Mouse (Mus musculus): ENCODE results near the gene Akr1d1. TPM values are rescaled to one million over a fixed set of nuclear protein-coding genes. Genes with fewer than 3 reads are reported as not detected.

Gene Akr1d1
- polyA plus RNA-seq, 1 experiment from 2014 or later: not detected

DNA sequence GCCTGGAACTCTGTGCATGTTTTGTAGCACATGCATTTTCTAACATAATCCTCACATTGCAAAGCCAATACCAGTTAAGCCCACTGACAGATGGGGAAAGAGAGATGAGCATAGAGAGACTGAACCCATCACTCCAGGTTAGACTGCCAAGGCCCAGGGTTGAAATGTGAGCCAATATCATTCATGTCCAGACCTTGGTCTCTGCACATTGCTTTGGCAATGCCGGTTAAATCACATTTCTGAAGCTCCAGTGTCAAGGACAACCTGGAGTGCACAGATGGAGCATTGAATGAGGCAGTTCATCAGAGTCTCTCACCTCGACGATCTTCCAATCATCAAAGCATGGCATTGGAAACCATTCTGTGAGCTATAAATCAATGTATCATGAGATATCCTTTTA lies 2.1 kb downstream of the Akr1d1 start:
- H3K27me3 ChIP-seq: no peaks in the 10 kb centered on the region
- H3K4me1 ChIP-seq: no peaks in the 10 kb centered on the region
- no peak overlapping the region for H3K27ac ChIP-seq (replicated peaks)
- WGBS: 87% methylated on average over 3 of the region's 3 CpGs
- H3K9me3 ChIP-seq: no peaks in the 10 kb centered on the region
- no peak overlapping the region for H3K4me3 ChIP-seq
- no peak for ATAC-seq (ENCODE audit: low FRiP score, low read depth)
- no peak overlapping the region for H3K4me2 ChIP-seq (replicated peaks)
- no peaks in the 10 kb centered on the region for H3K36me3 ChIP-seq
- H3K9ac ChIP-seq (replicated peaks): no peak overlapping the region

DNA sequence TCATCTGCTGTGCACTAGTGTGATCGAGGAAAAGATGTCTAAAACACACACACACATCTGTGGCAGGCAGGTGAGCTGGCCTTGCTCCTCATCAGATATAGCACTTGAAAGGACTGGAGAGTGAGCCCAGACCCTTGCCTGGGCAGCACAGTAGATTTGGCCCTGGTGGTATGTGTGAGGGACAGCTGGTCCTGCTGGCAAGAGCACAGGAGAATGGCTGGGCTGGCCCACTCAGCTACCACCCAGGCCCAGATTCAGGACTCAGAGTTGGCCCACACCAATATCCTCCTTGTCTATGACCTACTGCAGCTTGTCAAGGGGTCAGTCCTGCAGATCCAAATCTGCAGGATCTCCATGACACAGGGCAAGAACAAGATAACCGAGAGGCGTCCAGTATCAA lies 6.9 kb downstream of the Akr1d1 start:
- WGBS: 91% methylated on average over 3 of the region's 3 CpGs
- no peaks in the 10 kb centered on the region for H3K9me3 ChIP-seq
- no peaks in the 10 kb centered on the region for H3K4me1 ChIP-seq
- no peak overlapping the region for H3K4me2 ChIP-seq (replicated peaks)
- H3K9ac ChIP-seq (replicated peaks): no peak overlapping the region
- no peak for ATAC-seq (ENCODE audit: low FRiP score, low read depth)
- H3K4me3 ChIP-seq: no peak overlapping the region
- no peak overlapping the region for H3K27ac ChIP-seq (replicated peaks)
- no peaks in the 10 kb centered on the region for H3K27me3 ChIP-seq
- no peaks in the 10 kb centered on the region for H3K36me3 ChIP-seq

DNA sequence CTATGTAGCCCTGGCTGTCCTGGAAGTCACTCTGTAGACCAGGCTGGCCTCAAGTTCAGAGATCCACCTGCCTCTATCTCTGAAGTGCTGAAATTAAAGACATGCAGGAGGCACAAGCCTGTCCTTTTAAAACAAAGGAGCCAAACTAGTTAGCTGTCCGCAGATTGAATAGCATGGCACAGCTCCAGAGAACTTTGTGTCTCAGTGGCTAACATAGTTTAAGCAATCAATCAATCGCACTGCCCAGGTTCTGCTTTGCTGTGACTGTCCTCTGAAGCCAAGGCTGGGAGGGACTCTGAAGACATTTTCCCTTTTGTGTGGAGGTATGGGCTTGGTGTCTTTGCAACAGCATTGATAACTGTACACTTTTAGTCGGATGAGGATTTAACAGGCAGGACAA lies 7.8 kb downstream of the Akr1d1 start:
- Histone ChIP-seq H3K9ac (replicated peaks) (no peak overlapping the region), H3K4me3 (no peak overlapping the region), H3K36me3 (no peaks in the 10 kb centered on the region), H3K4me2 (replicated peaks) (no peak overlapping the region), H3K9me3 (no peaks in the 10 kb centered on the region), H3K27ac (replicated peaks) (no peak overlapping the region), H3K27me3 (no peaks in the 10 kb centered on the region), H3K4me1 (no peaks in the 10 kb centered on the region)
- 86% methylated on average over 3 of the region's 3 CpGs for WGBS
- ATAC-seq (ENCODE audit: low FRiP score, low read depth): no peak

DNA sequence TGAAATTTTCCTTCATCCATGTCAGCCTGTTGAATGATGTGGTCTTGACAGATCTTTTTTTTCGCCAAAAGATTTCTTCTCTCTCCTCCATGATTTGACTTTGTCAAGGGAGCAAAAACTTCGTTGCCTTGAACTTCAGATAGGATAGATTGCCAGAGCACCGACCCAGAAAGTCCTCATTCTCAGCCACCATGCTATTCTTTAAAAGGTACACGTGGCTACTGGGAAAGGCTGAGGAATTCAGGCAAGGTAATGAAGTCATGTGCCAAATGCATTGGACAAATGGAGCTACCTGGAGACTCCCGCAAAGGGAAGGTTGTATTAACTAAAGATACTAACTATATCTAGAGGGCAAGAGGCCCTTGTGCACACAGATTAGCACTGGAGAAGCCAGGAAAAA lies 8.8 kb downstream of the Akr1d1 start:
- no peaks in the 10 kb centered on the region for H3K9me3 ChIP-seq
- H3K27ac ChIP-seq (replicated peaks): no peak overlapping the region
- no peaks in the 10 kb centered on the region for H3K36me3 ChIP-seq
- WGBS: 85% methylated on average over 5 of the region's 5 CpGs
- no peak overlapping the region for H3K4me3 ChIP-seq
- ATAC-seq (ENCODE audit: low FRiP score, low read depth): no peak
- H3K4me2 ChIP-seq (replicated peaks): no peak overlapping the region
- no peak overlapping the region for H3K9ac ChIP-seq (replicated peaks)
- H3K4me1 ChIP-seq: no peaks in the 10 kb centered on the region
- no peaks in the 10 kb centered on the region for H3K27me3 ChIP-seq

DNA sequence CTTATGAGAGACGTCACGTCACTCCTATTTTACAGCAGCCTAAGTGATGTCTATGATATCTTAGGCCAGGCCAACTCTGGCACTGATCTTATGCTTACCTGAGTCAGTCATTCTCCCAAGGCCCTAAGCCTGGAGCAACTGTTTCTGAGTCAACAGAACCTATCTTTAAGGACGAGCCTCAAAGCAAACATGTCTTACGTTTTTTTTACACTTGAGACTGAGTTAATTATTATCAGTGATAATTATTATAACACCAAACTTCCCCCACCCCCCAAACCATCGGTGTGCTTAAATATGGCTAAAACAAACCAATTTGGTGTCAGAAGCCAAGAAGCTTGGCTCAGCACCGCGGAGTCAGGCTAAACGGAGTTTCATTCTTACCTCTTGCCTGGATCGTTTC lies 9.4 kb downstream of the Akr1d1 start:
- no peaks in the 10 kb centered on the region for H3K4me1 ChIP-seq
- no peak for ATAC-seq (ENCODE audit: low FRiP score, low read depth)
- H3K27me3 ChIP-seq: no peaks in the 10 kb centered on the region
- H3K4me3 ChIP-seq: no peak overlapping the region
- 91% methylated on average over 9 of the region's 9 CpGs for WGBS
- H3K4me2 ChIP-seq (replicated peaks): no peak overlapping the region
- no peaks in the 10 kb centered on the region for H3K36me3 ChIP-seq
- no peaks in the 10 kb centered on the region for H3K9me3 ChIP-seq
- H3K27ac ChIP-seq (replicated peaks): no peak overlapping the region
- H3K9ac ChIP-seq (replicated peaks): no peak overlapping the region

DNA sequence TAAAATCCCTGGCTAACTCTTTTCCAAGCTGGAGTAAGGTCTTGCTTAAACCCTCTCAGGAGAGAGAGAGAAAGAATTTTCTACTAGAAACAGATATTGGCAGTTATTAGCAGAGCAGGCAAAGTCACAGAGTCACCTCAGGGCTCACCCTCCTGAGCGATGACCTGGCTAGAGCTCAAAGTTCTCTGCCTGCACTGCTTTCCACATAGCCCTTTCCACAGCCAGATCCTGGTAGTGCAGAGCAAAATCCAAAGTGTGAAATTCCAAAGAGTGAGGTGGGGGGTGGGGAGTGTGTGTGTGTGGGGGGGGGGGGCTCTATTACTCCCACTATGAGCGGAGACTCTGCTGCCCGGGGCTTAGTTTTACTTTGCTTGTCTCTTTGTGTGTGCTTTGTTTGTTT lies 10.1 kb downstream of the Akr1d1 start:
- Histone ChIP-seq H3K27ac (replicated peaks) (no peak overlapping the region), H3K4me2 (replicated peaks) (no peak overlapping the region), H3K4me3 (no peak overlapping the region), H3K9ac (replicated peaks) (no peak overlapping the region), H3K36me3 (no peaks in the 10 kb centered on the region), H3K27me3 (no peaks in the 10 kb centered on the region), H3K4me1 (no peaks in the 10 kb centered on the region), H3K9me3 (no peaks in the 10 kb centered on the region)
- WGBS: 69% methylated on average over 3 of the region's 3 CpGs
- ATAC-seq (ENCODE audit: low FRiP score, low read depth): no peak

DNA sequence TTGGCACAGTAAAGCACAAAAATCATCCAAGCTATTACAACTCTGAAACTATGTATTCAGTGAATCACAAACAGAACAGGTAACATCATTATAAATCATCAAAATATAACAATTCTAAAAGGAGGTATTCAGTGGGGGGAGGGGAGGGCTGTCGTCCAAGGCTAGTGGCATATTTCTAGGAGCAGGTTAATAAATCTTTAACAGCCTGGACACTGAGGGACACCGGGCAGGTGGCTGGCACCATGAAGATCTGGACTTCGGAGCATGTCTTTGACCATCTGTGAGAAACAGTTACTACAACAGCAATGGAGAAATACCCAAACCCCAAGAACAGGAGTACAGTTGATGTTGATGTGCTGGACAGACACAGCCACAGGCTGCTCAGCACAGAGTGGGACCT lies 11.2 kb downstream of the Akr1d1 start:
- Histone ChIP-seq H3K4me1 (no peaks in the 10 kb centered on the region), H3K4me3 (no peak overlapping the region), H3K9me3 (no peaks in the 10 kb centered on the region), H3K27me3 (no peaks in the 10 kb centered on the region), H3K4me2 (replicated peaks) (no peak overlapping the region), H3K9ac (replicated peaks) (no peak overlapping the region), H3K27ac (replicated peaks) (no peak overlapping the region), H3K36me3 (no peaks in the 10 kb centered on the region)
- 90% methylated on average over 3 of the region's 3 CpGs for WGBS
- ATAC-seq (ENCODE audit: low FRiP score, low read depth): no peak

GRCm38 (mm10) chr6:37542145-37542544 lies 12.2 kb downstream of the Akr1d1 start:
- Histone ChIP-seq H3K9ac (replicated peaks) (no peak overlapping the region), H3K4me1 (no peaks in the 10 kb centered on the region), H3K27ac (replicated peaks) (no peak overlapping the region), H3K27me3 (no peaks in the 10 kb centered on the region), H3K4me2 (replicated peaks) (no peak overlapping the region), H3K4me3 (no peak overlapping the region), H3K9me3 (no peaks in the 10 kb centered on the region), H3K36me3 (no peaks in the 10 kb centered on the region)
- 96% methylated on average over 3 of the region's 3 CpGs for WGBS
- ATAC-seq (ENCODE audit: low FRiP score, low read depth): no peak

DNA sequence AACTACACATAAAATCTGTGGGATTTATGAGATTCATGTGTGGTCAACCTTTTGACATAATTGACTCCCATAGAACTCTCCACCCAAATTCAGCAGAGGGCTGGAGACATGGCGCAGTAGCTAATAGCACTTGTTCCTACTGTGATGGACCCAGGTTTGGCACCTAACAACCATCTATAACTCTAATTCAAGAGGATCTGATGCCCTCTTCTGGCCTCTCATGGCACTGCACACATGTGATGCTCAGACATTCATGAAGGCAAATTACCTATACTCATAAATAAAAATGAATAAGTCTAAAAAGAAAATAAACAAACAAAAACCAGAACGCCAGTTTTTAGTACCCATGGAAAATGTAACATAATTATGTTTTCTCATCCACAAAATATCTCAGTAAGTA lies 22.8 kb downstream of the Akr1d1 start:
- no peaks in the 10 kb centered on the region for H3K4me1 ChIP-seq
- WGBS: 81% methylated on average over 2 of the region's 2 CpGs
- H3K9ac ChIP-seq (replicated peaks): no peak overlapping the region
- no peak overlapping the region for H3K4me3 ChIP-seq
- H3K4me2 ChIP-seq (replicated peaks): no peak overlapping the region
- no peak for ATAC-seq (ENCODE audit: low FRiP score, low read depth)
- H3K36me3 ChIP-seq: no peaks in the 10 kb centered on the region
- H3K27ac ChIP-seq (replicated peaks): no peak overlapping the region
- H3K9me3 ChIP-seq: no peaks in the 10 kb centered on the region
- no peaks in the 10 kb centered on the region for H3K27me3 ChIP-seq

DNA sequence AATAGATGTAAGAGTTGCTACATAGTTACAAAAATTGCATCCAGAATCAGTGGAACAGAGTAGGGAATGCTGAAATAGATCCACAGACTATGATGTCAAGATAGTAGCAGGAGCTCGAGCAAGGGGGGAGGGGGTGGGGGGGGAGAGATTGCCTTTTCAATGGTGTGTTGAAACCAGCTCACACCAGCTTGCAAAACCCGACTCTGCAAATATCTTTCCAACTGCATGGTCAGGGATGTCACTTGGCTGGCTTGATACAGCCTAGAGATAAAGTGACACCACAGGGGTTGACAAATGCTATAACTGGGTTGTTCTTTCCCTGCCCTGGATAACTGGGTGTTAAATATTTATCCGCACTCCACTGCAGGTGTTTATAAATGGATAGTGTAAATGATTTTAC lies 24.0 kb downstream of the Akr1d1 start:
- H3K27ac ChIP-seq (replicated peaks): no peak overlapping the region
- 75% methylated on average over 3 of the region's 3 CpGs for WGBS
- no peaks in the 10 kb centered on the region for H3K36me3 ChIP-seq
- no peaks in the 10 kb centered on the region for H3K27me3 ChIP-seq
- no peaks in the 10 kb centered on the region for H3K4me1 ChIP-seq
- H3K4me2 ChIP-seq (replicated peaks): no peak overlapping the region
- no peak overlapping the region for H3K4me3 ChIP-seq
- ATAC-seq (ENCODE audit: low FRiP score, low read depth): no peak
- H3K9ac ChIP-seq (replicated peaks): no peak overlapping the region
- no peaks in the 10 kb centered on the region for H3K9me3 ChIP-seq

DNA sequence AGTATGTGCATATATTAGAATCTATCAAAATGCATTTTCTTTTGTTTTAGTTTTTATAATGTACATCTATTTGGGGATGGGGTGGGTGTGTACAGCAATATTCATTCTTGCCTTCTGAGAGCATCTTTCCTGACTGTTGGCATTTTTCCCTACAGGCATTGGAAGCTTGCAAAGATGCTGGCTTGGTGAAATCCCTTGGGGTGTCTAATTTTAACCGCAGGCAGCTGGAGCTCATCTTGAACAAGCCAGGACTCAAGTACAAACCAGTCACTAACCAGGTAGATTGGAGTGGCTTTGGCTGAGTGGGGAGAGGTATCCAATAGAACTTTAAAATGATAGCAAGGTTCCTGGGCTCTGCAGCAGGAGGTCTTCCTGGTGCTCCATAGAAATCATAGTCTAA lies 24.4 kb downstream of the Akr1d1 start:
- no peaks in the 10 kb centered on the region for H3K4me1 ChIP-seq
- no peak overlapping the region for H3K27ac ChIP-seq (replicated peaks)
- no peak overlapping the region for H3K4me2 ChIP-seq (replicated peaks)
- no peak overlapping the region for H3K9ac ChIP-seq (replicated peaks)
- no peaks in the 10 kb centered on the region for H3K27me3 ChIP-seq
- no peaks in the 10 kb centered on the region for H3K9me3 ChIP-seq
- H3K4me3 ChIP-seq: no peak overlapping the region
- H3K36me3 ChIP-seq: no peaks in the 10 kb centered on the region
- no peak for ATAC-seq (ENCODE audit: low FRiP score, low read depth)
- WGBS: 73% methylated on average over 1 of the region's 1 CpGs

- no peaks in the 10 kb centered on the region for H3K9me3 ChIP-seq
- no peaks in the 10 kb centered on the region for H3K27me3 ChIP-seq
- H3K4me1 ChIP-seq: no peaks in the 10 kb centered on the region
- no peak for ATAC-seq (ENCODE audit: low FRiP score, low read depth)
- H3K36me3 ChIP-seq: no peaks in the 10 kb centered on the region
- H3K4me3 ChIP-seq: no peak overlapping the region
- H3K4me2 ChIP-seq (replicated peaks): no peak overlapping the region
- H3K27ac ChIP-seq (replicated peaks): no peak overlapping the region
- WGBS: 94% methylated on average over 3 of the region's 3 CpGs
- no peak overlapping the region for H3K9ac ChIP-seq (replicated peaks)
Measured at GRCm38 (mm10) chr6:37563861-37564260, 33.9 kb downstream of the Akr1d1 start.

GRCm38 (mm10) chr6:37567363-37567762 lies 37.4 kb downstream of the Akr1d1 start:
- no peaks in the 10 kb centered on the region for H3K4me1 ChIP-seq
- H3K9ac ChIP-seq (replicated peaks): no peak overlapping the region
- no peak overlapping the region for H3K4me2 ChIP-seq (replicated peaks)
- no peak overlapping the region for H3K27ac ChIP-seq (replicated peaks)
- no peak overlapping the region for H3K4me3 ChIP-seq
- no peaks in the 10 kb centered on the region for H3K36me3 ChIP-seq
- H3K9me3 ChIP-seq: no peaks in the 10 kb centered on the region
- ATAC-seq (ENCODE audit: low FRiP score, low read depth): no peak
- WGBS: 87% methylated on average over 1 of the region's 1 CpGs
- H3K27me3 ChIP-seq: no peaks in the 10 kb centered on the region

Data from midbrain, embryonic 12.5 days (tissue).